Mouse (Mus musculus): Measurements from ENCODE around the gene Fam227b.
A peak's percentile ranks its signal among the peaks of the same experiment; 100 is the strongest.

Gene Fam227b

DNA sequence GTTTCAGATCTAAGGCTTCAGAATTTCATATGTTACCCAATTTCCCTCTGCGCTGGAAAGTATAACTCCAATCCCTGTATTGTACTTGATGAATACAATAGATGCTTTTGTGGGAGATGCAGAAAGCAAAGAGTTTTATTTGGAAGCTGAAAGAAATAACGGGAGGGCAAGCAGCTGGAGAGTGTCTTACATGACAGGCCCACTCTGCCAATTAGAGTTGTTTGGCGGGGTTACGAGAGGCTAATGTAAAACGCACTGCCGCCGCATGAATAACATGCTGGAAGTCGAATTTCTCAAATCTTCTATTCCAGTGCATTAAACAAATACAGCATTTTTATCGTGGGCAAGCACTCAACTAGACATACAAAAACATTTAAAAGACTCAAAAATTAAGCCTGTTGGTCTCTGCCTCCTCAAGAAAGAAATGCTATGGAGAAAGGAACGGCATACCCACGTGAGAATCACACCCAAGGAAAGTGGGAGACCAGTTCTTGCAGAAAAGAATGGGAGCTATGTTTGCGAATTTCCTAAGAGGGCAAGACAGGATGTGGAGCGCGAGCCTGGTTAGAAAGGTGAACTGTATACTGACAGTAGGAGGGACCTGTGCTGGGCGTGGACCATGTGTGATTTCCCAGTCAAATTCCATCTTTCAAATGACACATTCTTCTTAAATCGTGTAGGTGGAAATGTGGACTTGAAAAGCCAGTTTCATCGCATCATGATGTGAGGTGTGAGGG lies 90.6 kb downstream of the Fam227b start:
- no peak for DNase-seq (ENCODE audit: low read depth, low spot score)

DNA sequence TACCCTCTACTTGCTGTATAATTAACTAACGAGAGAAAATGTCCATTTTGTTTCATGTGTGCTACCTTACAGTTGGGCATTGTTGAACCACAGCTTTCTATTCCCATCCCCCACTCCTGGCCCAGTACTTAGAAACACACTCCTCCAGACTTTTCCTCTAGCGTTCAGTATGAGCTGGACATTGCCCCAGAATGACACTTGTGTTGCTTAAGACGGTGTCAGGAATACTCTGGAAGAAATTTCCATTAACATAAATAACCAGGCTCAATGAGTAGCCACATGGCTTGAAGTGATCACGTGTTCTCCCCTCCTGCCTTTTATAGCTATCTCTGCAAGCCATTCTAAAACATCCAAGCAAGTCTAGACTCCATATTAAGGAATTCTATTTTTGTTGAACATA lies 91.2 kb downstream of the Fam227b start:
- no peak for DNase-seq (ENCODE audit: low read depth, low spot score)

DNA sequence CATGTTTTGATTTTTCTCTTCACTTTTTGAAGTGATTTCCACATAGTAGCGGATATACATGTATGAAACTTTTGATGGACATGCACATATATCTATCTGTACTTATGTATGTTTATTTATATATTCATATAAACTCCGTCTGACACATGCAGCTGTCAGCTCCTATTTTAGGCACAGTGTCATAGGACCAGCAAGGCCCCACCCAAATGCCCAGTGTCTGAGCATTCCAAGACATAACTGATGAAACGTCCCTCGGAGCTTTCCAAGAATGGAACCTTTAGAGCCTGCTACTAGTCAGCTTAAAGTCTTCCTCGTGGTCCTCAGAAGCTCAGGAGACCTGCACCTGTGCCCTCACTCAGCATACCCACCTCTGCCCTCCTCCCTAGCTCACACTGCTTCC lies 98.1 kb downstream of the Fam227b start:
- DNase-seq (ENCODE audit: low read depth, low spot score): no peak

DNA sequence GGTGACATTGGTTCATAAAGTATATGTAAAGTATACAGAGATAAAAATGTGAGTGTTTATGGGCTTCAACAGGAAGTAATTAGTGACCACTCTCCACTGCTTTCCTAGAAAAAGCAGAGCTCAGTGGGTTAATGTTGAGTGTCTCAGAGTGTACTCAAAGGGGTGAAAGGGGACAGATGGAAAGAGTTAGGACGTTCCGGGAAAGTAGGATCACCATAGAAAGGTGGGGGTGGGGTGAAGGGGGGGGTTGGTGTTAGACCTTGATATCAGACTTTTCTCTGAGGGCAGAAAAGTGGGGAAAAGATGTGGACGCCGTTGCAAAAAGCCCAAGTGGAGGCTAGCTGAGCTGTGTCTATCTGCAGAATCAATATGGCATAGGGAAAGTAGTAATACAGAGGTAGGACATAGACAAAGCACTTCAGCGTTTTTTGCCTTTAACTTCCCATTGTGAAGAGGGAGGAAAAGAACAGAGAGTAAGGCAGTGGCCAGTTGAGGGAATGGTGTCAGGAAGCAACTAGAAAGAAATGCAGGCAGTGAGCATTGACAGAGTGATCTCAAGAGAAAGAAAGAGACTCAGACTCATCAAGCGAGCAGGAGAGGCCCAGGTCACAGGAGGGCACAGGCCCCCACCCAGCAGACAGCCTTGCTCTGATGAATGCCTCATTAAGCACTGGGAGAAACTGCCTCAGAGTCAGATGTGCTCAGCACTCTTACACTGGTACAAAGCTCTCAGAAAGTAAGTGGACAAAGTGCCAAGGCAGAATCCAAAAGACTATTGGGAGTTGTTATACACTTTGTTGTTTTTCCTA lies 98.9 kb downstream of the Fam227b start:
- DNase-seq (ENCODE audit: low read depth, low spot score): peak; percentile 51

DNA sequence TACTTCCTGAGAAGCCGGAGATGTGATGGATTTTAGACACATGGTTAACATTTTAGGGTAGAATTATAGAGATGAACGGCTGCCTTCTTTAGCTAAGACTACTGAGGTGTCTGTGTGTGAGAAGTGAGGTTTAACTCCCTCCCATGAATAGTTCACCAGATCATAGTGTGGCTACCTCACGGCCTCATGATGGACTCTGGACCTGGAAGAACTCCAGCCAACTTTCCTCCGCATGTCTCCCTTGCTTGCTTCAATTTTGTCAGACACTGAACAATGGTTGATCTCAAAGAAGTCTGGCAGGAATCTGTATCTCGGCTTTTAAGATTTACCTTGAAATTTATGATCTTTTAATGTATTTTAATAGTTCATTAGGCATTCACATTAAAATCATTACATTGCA lies 106.2 kb downstream of the Fam227b start:
- DNase-seq (ENCODE audit: low read depth, low spot score): no peak

DNA sequence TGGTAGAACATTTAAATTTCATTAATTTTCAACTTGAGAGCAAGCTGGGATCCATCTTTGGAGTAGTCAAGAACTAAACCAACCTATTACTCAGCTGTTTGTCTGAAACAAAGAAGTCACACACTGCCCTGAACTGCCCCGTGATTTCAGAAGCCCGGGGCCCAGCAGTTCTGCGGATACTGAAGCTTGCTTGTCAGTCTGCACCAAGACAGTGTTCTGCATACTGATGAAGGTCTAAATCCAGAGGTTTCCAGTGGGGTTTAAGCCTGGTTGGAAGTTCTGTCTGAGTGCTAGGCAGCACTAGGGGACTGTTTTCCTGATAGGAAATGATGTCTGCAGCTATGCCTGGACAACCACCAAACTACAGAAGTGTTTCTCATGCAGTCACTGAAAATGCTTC lies 109.1 kb downstream of the Fam227b start:
- DNase-seq (ENCODE audit: low read depth, low spot score): no peak

DNA sequence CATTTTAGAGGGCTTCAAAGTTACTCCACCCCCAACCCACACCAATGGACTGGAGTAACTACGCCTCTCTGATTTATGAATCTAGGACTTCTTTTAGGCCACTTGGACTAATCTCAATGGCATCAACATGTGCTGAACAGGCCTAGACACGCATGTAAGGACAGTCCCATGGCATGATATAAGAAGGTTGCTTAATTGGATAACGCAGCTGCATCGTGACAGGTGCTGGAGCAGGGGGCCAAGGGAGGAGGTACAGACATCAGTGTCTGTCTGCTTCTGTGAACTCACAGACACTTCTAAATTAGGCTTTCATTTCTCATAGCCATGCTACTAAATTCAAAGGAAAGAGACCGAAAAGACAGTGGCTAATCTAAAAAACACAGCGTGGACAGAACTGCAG lies 110.6 kb downstream of the Fam227b start:
- no peak for DNase-seq (ENCODE audit: low read depth, low spot score)

DNA sequence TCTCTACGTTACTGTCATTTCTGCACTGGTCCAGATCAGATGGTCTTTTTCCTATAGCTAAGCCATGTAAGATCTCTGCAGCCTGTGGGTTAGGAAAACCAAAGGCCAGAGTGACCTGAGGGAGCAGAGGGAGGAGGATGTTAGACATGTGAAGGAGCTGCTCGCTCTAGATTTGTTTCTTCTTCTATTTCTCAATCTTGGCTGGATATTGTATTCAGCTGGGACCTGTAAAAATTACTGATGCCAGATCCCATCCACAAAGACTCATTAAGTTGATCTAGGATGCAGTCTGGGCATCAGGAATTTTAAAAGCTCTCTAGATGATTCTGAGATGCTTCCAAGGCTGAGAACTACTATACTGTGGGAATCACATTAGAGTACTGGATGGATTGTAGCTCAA lies 111.2 kb downstream of the Fam227b start:
- DNase-seq (ENCODE audit: low read depth, low spot score): no peak

DNA sequence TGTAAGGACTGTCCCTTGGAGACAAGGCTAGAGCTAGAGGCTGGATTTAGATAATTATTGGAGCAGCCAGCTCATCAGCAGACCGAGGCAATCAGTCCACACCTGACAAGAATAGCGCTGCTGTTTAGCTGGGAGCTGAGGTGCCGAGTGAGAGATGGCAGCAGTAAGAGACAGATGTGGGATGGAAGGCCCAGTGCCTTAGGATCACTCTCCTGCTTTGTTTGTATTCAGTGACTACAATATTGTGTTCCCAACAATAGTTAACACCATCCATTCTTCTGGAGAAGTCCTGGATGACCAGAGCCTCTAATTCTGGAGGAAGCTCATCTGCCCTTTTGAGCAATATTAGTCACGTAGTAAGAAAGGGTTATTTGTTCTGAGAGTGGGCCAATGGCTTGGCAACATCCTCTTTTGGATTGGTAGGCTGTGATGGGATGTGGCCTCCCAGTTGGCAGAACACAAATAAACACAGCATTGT lies 112.4 kb downstream of the Fam227b start:
- no peak for DNase-seq (ENCODE audit: low read depth, low spot score)

DNA sequence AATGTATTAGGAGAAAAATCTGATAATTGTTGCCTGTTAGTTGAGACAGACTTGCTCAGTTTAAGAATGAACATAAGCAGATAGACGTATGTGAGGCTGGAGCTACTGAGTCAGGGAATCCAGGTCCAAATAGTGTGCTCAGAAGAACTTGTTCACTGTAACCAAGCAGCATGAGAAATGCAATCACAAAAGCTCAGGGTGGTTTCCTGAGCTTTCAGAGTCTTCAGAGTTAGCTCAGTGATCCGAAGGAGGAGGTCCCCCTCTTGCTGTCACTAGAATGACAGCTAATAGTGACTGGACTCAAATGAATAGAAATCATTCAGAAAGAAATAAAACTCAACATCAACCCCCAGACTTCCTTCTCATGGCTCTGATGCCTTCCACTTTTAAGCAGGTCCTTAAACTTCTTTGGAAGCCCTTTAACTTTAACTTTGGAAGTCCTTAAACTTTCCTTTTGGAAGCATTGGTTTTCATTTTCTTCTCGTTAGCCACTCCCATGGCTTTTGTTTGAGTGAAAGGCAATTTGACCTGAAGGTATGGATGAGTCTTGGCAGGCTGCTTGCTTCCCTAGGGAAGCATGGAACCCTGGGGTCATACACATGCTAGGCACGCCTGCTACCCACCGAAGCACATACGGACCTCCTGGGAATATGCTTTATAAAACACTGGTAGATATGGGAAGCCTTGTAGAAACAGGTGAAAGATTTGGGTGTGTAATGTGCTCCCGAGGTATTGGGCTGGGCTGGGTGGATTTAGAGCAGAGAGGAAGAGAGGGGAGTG lies 113.4 kb downstream of the Fam227b start:
- no peak for DNase-seq (ENCODE audit: low read depth, low spot score)

DNA sequence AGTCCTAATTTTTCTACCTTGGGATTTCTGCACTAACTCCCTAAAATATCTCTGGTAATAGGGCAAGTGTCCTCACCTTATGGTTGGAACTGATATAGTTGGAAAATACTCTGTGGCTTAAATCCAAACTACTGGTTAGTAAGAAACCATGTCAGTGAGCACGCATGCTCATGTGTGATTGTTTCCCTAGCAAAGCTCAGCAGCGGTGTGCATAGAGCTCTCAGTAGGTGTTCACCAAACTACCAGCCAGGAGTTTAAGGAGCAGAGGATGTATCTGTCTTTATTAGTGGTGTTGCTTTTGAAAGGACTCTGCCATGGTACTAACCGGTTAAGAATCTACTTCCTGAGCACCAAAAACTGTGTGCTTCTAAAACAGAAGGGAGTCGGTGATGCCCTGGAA lies 115.7 kb downstream of the Fam227b start:
- DNase-seq (ENCODE audit: low read depth, low spot score): no peak

DNA sequence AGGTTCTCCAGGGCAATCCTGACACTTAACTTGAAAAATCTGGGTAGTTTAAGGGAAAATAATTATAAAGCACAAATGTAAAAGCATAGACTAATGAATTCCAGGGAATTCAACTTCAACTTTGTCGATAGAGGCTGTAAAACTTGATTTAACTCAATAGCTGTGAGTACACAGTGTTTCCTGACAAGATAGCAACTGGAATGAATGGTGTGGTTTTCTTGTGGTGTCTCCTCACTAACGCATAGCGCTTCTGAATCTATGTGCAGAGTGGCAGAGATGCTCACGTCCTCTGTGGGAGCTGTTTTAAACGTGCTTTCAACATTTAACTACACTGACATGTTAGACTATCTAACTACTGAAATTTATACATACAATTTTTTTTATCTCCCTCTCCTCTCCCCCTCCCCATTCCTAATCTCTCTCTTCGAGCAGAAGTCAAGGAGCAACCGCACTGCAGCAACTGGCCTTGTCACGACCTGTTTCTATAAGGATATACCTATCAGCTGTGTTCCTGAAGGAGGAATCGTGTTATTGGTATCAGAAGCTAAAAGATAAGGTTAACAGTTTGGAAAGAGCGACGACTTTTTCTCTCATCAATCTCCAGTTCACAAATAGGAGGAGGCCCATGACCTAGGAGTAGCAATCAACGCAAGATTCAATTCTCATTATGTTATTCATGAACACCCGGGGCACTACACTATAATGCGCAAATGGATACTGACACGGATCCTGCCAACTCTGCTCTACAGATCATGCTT lies 116.6 kb downstream of the Fam227b start:
- no peak for DNase-seq (ENCODE audit: low read depth, low spot score)

DNA sequence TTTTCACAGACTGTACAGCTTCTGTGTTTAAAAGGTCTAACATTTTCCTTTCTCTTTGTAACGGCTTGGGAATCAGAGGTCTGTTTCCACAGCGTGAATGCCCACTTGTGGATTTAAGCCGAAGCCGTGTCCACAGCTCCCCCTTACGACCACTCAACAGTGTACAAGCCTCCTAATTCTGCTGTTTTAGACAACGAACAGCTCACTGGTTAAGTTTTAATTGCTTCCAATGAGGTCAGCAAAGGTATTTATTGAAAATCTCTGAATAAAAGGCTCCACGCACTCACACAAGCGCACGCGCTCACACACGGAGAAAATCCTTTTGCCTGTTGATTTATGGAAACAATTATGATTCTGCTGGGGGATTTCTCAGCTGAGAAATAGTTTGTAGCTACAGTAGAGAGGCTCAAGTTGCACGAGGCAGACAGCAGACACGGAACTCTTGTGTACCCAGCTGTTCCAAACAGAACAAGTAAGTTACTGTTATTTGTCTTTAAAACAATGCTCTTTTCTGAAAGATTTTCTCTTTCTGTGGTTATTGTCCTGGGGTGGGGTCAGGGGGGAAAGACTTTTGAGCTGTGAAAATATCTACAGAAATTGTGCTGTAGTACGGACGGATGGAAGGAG lies 117.3 kb downstream of the Fam227b start, which contains the start of gene Fgf7:
Gene Fgf7, plus strand, starts transcription at position 280 of the 627 bp plus-strand sequence.
- DNase-seq (ENCODE audit: low read depth, low spot score): peak; percentile 64

DNA sequence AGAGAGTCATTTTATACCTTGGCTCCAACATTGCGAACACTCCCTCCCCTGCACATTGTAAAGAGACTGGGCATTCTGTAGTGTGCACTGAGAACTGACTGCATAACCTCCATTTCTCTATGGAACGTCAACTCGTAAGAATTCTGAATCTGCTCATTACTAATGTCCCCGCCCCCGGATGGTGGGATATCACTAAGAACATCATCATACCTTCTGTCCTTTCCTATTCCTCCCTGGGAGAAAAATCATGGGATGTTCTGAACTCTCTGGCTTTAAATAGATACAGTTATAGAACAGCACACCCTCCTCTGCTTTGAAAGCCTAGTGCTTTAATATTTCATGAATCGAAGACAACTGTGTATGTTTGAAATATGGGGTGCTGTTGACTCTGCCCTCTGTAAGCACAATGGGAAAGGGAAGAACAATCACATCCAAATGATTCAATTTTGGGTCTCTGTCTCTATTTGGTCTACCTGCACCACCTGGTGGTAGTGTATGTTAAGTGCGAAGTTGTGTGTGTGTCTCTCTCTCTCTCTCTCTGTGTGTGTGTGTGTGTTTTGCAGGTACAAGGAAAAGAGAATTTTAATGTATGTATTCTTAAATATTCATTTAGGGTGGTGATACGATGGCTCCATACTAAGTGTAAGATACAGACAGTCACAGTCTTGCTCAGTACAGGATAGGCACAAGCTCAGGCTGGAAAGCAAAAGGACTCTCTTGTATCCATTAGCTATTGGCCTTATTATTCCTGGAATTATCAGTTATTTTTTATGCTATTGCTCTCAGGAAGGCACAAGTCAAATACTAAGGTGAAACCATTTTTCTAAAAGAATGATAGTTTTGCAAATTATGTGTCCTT lies 118.5 kb downstream of the Fam227b start:
- no peak for DNase-seq (ENCODE audit: low read depth, low spot score)

DNA sequence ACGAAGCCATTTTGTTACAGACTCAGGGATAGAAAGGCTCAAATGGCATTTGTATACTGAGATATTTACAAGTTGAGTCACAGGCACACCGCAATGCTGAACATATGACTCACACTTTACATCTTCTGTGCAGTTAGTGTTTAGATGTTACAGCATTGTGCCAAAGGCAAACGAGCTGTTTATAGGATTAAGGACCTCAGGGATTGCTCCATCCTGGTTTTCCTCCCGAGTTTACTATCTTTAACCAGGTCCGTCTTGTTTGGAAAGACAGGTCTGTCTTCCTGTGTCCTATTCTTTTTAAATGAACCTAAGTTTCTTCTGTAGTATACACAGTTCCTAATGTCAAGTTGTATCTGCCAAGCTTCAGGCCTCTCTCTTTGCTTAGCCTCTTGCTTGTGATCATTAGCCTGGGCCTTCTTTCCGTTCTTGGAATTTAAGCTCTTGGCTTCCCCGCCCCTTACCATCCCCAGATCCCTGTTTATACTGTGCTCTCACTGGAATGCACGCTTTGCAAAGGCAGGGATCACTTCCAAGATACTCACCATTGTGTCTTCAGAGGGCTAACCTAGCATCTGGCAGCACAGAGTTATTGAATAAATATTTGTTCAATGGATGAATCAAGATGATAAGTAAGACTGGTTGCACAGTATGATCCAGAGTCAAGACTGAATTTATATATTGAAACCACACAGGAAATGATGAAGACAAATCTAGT lies 120.5 kb downstream of the Fam227b start:
- DNase-seq (ENCODE audit: low read depth, low spot score): no peak

DNA sequence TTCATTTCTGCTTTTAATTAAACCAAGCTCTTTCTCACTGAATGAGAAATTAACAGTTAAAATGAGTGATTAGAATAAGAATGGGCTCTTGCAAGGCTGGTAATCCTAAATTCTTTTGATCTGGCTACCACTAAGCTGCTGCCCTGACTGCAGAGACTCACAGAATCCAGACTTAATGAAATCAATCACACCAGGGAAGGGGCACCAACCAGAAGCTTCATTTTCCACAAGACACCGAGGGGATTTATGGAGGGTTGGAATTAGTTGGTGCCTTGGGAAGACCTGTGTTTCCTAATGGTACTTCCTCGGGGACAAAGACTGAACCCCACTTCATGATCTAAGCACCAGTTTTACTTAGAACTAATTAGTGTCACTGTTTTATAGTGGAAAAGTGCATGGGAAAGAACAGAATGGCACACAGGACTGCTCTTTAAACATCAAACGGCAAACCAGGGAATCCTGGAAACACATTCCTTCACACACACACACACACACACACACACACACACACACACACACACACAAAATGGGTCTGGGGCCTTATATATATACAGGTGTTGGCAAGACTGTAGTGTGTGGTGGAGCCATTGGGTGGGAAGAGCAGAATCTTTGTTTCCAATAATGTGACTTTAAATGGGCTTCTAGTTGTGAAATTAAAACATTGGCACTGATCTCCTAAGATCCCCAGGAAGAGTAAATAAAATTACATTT lies 135.9 kb downstream of the Fam227b start:
- DNase-seq (ENCODE audit: low read depth, low spot score): no peak

DNA sequence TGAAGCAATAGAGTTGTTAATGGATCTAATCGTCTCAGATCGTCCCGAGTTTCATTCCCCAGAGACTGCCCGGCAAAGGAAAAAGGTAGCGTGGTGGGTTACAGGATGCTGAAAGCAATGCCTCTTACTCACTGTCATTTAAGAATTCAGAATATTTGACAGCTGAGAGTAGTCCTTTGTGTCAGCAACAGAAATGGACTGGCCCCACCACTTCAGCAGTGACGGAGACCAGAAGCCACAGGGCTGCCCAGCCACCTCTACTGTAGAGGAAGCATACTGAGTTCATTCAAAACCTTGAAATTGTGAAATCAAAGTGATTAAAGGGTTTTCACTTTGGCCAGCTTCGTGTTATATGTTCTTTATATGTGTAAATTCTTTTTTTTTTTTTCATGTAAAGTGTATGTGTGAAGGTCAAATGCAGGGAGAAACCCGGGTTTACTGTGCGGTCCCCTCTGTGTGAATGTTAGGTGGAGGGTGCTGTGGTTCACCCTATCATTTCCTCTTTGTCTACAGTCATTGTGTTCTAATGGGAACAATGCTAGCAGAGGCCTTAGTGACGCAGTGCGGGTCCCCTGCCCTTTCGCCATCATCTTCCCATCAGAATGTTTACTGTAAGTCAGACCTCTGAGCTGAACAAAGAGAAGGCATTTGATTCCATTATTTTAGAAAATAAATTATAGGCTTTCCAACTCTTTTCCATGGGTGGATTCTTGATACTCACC lies 136.7 kb downstream of the Fam227b start:
- DNase-seq (ENCODE audit: low read depth, low spot score): no peak

DNA sequence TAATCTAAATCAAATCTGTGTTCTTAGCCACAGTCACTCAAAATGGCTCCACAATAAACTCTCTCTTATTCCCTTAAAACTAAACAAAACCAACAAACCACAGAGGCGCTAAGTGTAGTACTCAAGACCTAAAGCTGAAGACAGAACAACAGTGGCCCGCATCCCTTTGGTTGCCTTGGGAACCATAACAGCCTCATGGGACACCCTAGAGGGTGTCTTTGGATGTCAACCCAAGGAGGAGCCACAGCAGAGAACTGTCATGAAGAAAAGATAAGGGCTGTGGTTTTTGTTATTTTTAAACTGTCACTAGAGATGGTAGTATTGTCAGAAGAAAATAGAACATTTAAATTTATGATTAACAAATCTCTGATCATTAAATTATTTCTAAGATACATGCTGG lies 145.1 kb downstream of the Fam227b start:
- DNase-seq (ENCODE audit: low read depth, low spot score): no peak

All from forelimb bud, embryonic 11.5 days (tissue).